Mouse (Mus musculus) embryonic facial prominence, embryonic 11.5 days (tissue): Measurements from ENCODE around the gene Mgl2. TPM values are rescaled to one million over a fixed set of nuclear protein-coding genes. Genes with fewer than 3 reads are reported as not detected.

Experiments
- ATAC-seq: fragments of 200-750 bp; cut with Nextera tagmentation; replicated peaks from 2 replicates; pipeline ENCODE4 v1.8.0; 2017; ENCODE audit warnings: low read depth; ENCODE audit not compliant: insufficient number of reproducible peaks, low FRiP score, low TSS enrichment
- DNase-seq: peaks from one replicate; pipeline ENCODE4 v3.0.0-alpha.2; 2015; ENCODE audit warnings: low spot score
- H3K27ac ChIP-seq: fragments of 300-500 bp; sonication (generic); replicated peaks from 2 replicates; pipeline ENCODE4 v1.5.1; 2014; ENCODE audit warnings: mild to moderate bottlenecking, low read depth, low read length, control low read depth
- H3K27me3 ChIP-seq: fragments of 300-500 bp; sonication (generic); 2 replicates; pipeline ENCODE4 v1.6.1; 2014; ENCODE audit warnings: mild to moderate bottlenecking, low read length, moderate library complexity, mixed read lengths; ENCODE audit not compliant: control insufficient read depth, insufficient read depth
- H3K36me3 ChIP-seq: fragments of 300-500 bp; sonication (generic); replicated peaks from 2 replicates; pipeline ENCODE4 v1.6.1; 2014; ENCODE audit warnings: low read depth, mild to moderate bottlenecking, low read length, moderate library complexity, mixed read lengths; ENCODE audit not compliant: control insufficient read depth, insufficient read depth
- H3K4me1 ChIP-seq: fragments of 300-500 bp; sonication (generic); 2 replicates; pipeline ENCODE4 v1.6.1; 2014; ENCODE audit warnings: low read length, mixed read lengths; ENCODE audit not compliant: control insufficient read depth, insufficient read depth
- H3K4me2 ChIP-seq: fragments of 300-500 bp; sonication (generic); 2 replicates; pipeline ENCODE4 v1.6.1; 2014; ENCODE audit warnings: low read depth, mild to moderate bottlenecking, control low read depth, low read length, moderate library complexity
- H3K4me3 ChIP-seq: fragments of 300-500 bp; sonication (generic); 2 replicates; pipeline ENCODE4 v1.5.1; 2014; ENCODE audit warnings: low read depth, low read length, control low read depth
- H3K9ac ChIP-seq: fragments of 300-500 bp; sonication (generic); replicated peaks from 2 replicates; pipeline ENCODE4 v1.6.1; 2014; ENCODE audit warnings: mild to moderate bottlenecking, control low read depth, low read length
- H3K9me3 ChIP-seq: fragments of 300-500 bp; sonication (generic); replicated peaks from 2 replicates; pipeline ENCODE4 v1.6.1; 2016; ENCODE audit warnings: mild to moderate bottlenecking, low read length, inconsistent platforms, mixed read lengths; ENCODE audit not compliant: control insufficient read depth
- WGBS: fragments of 180-500 bp; shearing (Covaris S2); extraction: QIAGEN DNeasy Blood & Tissue Kit; methylation state at CpG from one replicate; pipeline ENCODE4 v1.1.7; 2014; 5-methylcytosine and 5-hydroxymethylcytosine counted together
- polyA plus RNA-seq: library from polyadenylated mRNA; unstranded; fragments of >200 nt; fragmentation: Nextera tagmentation; extraction: Ambion mirVana; gene quantifications from 2 replicates; pipeline ENCODE4 v1.2.1, GENCODE M21; 2014

The Mgl2 gene
- polyA plus RNA-seq, 1 experiment from 2014 or later = not detected

GRCm38 (mm10) chr11:70171847-70172246 lies 41.7 kb downstream of the Mgl2 start:
- no peaks in the 10 kb centered on the region for H3K36me3 ChIP-seq
- H3K4me3 ChIP-seq = no peak overlapping the region
- H3K4me2 ChIP-seq = no peak overlapping the region
- H3K27ac ChIP-seq = no peak overlapping the region
- ATAC-seq (no peak), DNase-seq (peak; percentile 24)
- 43% methylated on average over 3 of the region's 3 CpGs for WGBS
- H3K9me3 ChIP-seq = no peaks in the 10 kb centered on the region
- H3K27me3 ChIP-seq = no peaks in the 10 kb centered on the region
- H3K9ac ChIP-seq = no peak overlapping the region
- H3K4me1 ChIP-seq = no peaks in the 10 kb centered on the region

GRCm38 (mm10) chr11:70172298-70172697 lies 42.2 kb downstream of the Mgl2 start:
- Histone ChIP-seq H3K4me1 (no peaks in the 10 kb centered on the region), H3K4me2 (no peak overlapping the region), H3K27me3 (no peaks in the 10 kb centered on the region), H3K36me3 (no peaks in the 10 kb centered on the region), H3K4me3 (no peak overlapping the region), H3K9me3 (no peaks in the 10 kb centered on the region), H3K27ac (no peak overlapping the region), H3K9ac (no peak overlapping the region)
- 51% methylated on average over 5 of the region's 5 CpGs for WGBS
- no peak for DNase-seq
- ATAC-seq = no peak

- H3K4me2 ChIP-seq = no peak overlapping the region
- H3K36me3 ChIP-seq = no peaks in the 10 kb centered on the region
- DNase-seq (no peak), ATAC-seq (no peak)
- H3K27ac ChIP-seq = no peak overlapping the region
- WGBS = 88% methylated on average over 4 of the region's 4 CpGs
- H3K4me3 ChIP-seq = no peak overlapping the region
- no peaks in the 10 kb centered on the region for H3K27me3 ChIP-seq
- H3K9me3 ChIP-seq = no peaks in the 10 kb centered on the region
- no peaks in the 10 kb centered on the region for H3K4me1 ChIP-seq
- H3K9ac ChIP-seq = no peak overlapping the region
These were observed 44.4 kb downstream of the Mgl2 start for GRCm38 (mm10) chr11:70174491-70174890.

- DNase-seq = no peak
- ATAC-seq = no peak
- Histone ChIP-seq H3K4me2 (no peak overlapping the region), H3K4me1 (no peaks in the 10 kb centered on the region), H3K4me3 (no peak overlapping the region), H3K27ac (no peak overlapping the region), H3K9me3 (no peaks in the 10 kb centered on the region), H3K9ac (no peak overlapping the region), H3K36me3 (no peaks in the 10 kb centered on the region), H3K27me3 (no peaks in the 10 kb centered on the region)
- 74% methylated on average over 8 of the region's 8 CpGs for WGBS
These were observed 47.5 kb downstream of the Mgl2 start for GRCm38 (mm10) chr11:70177647-70178046.

GRCm38 (mm10) chr11:70178311-70178710 lies 48.2 kb downstream of the Mgl2 start:
- Histone ChIP-seq H3K4me3 (no peak overlapping the region), H3K9me3 (no peaks in the 10 kb centered on the region), H3K36me3 (no peaks in the 10 kb centered on the region), H3K27me3 (no peaks in the 10 kb centered on the region), H3K9ac (no peak overlapping the region), H3K4me2 (no peak overlapping the region), H3K4me1 (no peaks in the 10 kb centered on the region), H3K27ac (no peak overlapping the region)
- no peak for DNase-seq
- no peak for ATAC-seq
- WGBS = 88% methylated on average over 11 of the region's 11 CpGs

- Histone ChIP-seq H3K9me3 (no peaks in the 10 kb centered on the region), H3K27ac (no peak overlapping the region), H3K4me3 (no peak overlapping the region), H3K36me3 (no peaks in the 10 kb centered on the region), H3K9ac (no peak overlapping the region), H3K27me3 (no peaks in the 10 kb centered on the region), H3K4me2 (no peak overlapping the region), H3K4me1 (no peaks in the 10 kb centered on the region)
- ATAC-seq (no peak), DNase-seq (no peak)
- 79% methylated on average over 11 of the region's 11 CpGs for WGBS
These were observed 48.6 kb downstream of the Mgl2 start for GRCm38 (mm10) chr11:70178756-70179155.

- H3K27ac ChIP-seq = no peak overlapping the region
- no peak overlapping the region for H3K9ac ChIP-seq
- H3K27me3 ChIP-seq = no peaks in the 10 kb centered on the region
- no peaks in the 10 kb centered on the region for H3K4me1 ChIP-seq
- no peak overlapping the region for H3K4me3 ChIP-seq
- no peak for ATAC-seq
- no peaks in the 10 kb centered on the region for H3K36me3 ChIP-seq
- 35% methylated on average over 14 of the region's 14 CpGs for WGBS
- no peaks in the 10 kb centered on the region for H3K9me3 ChIP-seq
- no peak overlapping the region for H3K4me2 ChIP-seq
- DNase-seq = peak; percentile 73
These were observed 49.3 kb downstream of the Mgl2 start for GRCm38 (mm10) chr11:70179401-70179800.

GRCm38 (mm10) chr11:70180496-70180895 lies 50.4 kb downstream of the Mgl2 start:
- no peaks in the 10 kb centered on the region for H3K27me3 ChIP-seq
- no peak overlapping the region for H3K4me2 ChIP-seq
- no peak overlapping the region for H3K4me3 ChIP-seq
- DNase-seq (no peak), ATAC-seq (no peak)
- WGBS = 92% methylated on average over 4 of the region's 4 CpGs
- H3K9me3 ChIP-seq = no peaks in the 10 kb centered on the region
- H3K36me3 ChIP-seq = no peaks in the 10 kb centered on the region
- H3K4me1 ChIP-seq = no peaks in the 10 kb centered on the region
- H3K27ac ChIP-seq = no peak overlapping the region
- H3K9ac ChIP-seq = no peak overlapping the region
